Mouse (Mus musculus) heart, embryonic 15.5 days (tissue): Measurements from ENCODE around the gene Trpm8. TPM values are rescaled to one million over a fixed set of nuclear protein-coding genes. Genes with fewer than 3 reads are reported as not detected.
A peak's percentile ranks its signal among the peaks of the same experiment; 100 is the strongest.

Source experiments
- ATAC-seq: fragments of 200-750 bp; cut with Nextera tagmentation; replicated peaks from 2 replicates; pipeline ENCODE4 v1.8.0; 2017; ENCODE audit warnings: low read depth, moderate TSS enrichment; ENCODE audit not compliant: insufficient number of reproducible peaks, insufficient read depth, low FRiP score
- H3K27ac ChIP-seq: fragments of 300-500 bp; sonication (generic); 2 replicates; pipeline ENCODE4 v1.5.1; 2015; ENCODE audit warnings: mild to moderate bottlenecking, inconsistent platforms
- H3K27me3 ChIP-seq: fragments of 300-500 bp; sonication (generic); 2 replicates; pipeline ENCODE4 v1.6.1; 2015; ENCODE audit warnings: inconsistent platforms
- H3K36me3 ChIP-seq: fragments of 300-500 bp; sonication (generic); 2 replicates; pipeline ENCODE4 v1.6.1; 2015; ENCODE audit warnings: mild to moderate bottlenecking, inconsistent platforms
- H3K4me1 ChIP-seq: fragments of 300-500 bp; sonication (generic); replicated peaks from 2 replicates; pipeline ENCODE4 v1.6.1; 2015; ENCODE audit warnings: inconsistent platforms
- H3K4me2 ChIP-seq: fragments of 300-500 bp; sonication (generic); 2 replicates; pipeline ENCODE4 v1.6.1; 2015; ENCODE audit warnings: inconsistent platforms, mild to moderate bottlenecking, moderate library complexity
- H3K4me3 ChIP-seq: fragments of 300-500 bp; sonication (generic); 2 replicates; pipeline ENCODE4 v1.5.1; 2015; ENCODE audit warnings: mild to moderate bottlenecking, inconsistent platforms
- H3K9ac ChIP-seq: fragments of 300-500 bp; sonication (generic); 2 replicates; pipeline ENCODE4 v1.6.1; 2015; ENCODE audit warnings: mild to moderate bottlenecking, inconsistent platforms
- H3K9me3 ChIP-seq: fragments of 300-500 bp; sonication (generic); replicated peaks from 2 replicates; pipeline ENCODE4 v1.6.1; 2016; ENCODE audit warnings: inconsistent platforms
- WGBS: fragments of 180-500 bp; shearing (Covaris S2); methylation state at CpG from one replicate; pipeline ENCODE4 v1.1.7; 2015; ENCODE audit warnings: mixed read lengths; 5-methylcytosine and 5-hydroxymethylcytosine counted together
- polyA plus RNA-seq: library from polyadenylated mRNA; unstranded; fragments of >200 nt; fragmentation: Nextera tagmentation; extraction: Ambion mirVana; gene quantifications from 2 replicates; pipeline ENCODE4 v1.2.1, GENCODE M21; 2015

The Trpm8 gene
- polyA plus RNA-seq, 1 experiment from 2014 or later: not detected

- peak overlapping the region; percentile 50 for H3K4me3 ChIP-seq
- peak overlapping the region; percentile 60 for H3K4me2 ChIP-seq
- no peaks in the 10 kb centered on the region for H3K9me3 ChIP-seq
- H3K4me1 ChIP-seq: peaks cover 24% of the 10 kb centered on the region
- H3K36me3 ChIP-seq: peaks cover 16% of the 10 kb centered on the region
- ATAC-seq: no peak
- peak overlapping the region; percentile 79 for H3K27ac ChIP-seq
- 64% methylated on average over 18 of the region's 18 CpGs for WGBS
- H3K9ac ChIP-seq: peak overlapping the region; percentile 67
- H3K27me3 ChIP-seq: no peaks in the 10 kb centered on the region
These were observed 504 bp downstream of the Trpm8 start for GRCm38 (mm10) chr1:88277818-88278511.

- Histone ChIP-seq H3K4me1 (peaks cover 24% of the 10 kb centered on the region), H3K9me3 (no peaks in the 10 kb centered on the region), H3K27me3 (no peaks in the 10 kb centered on the region), H3K4me3 (no peak overlapping the region), H3K27ac (no peak overlapping the region), H3K36me3 (peaks cover 4% of the 10 kb centered on the region), H3K4me2 (no peak overlapping the region), H3K9ac (no peak overlapping the region)
- ATAC-seq: no peak
- WGBS: 53% methylated on average over 9 of the region's 9 CpGs
These were observed 1.9 kb downstream of the Trpm8 start for GRCm38 (mm10) chr1:88279111-88280005.

GRCm38 (mm10) chr1:88280006-88280690 is 2.7 kb downstream of the Trpm8 start:
- peaks cover 6% of the 10 kb centered on the region; the same call in 1 of the 2 replicates for H3K9me3 ChIP-seq
- H3K4me3 ChIP-seq: no peak overlapping the region
- ATAC-seq: no peak
- peaks cover 23% of the 10 kb centered on the region for H3K4me1 ChIP-seq
- H3K27ac ChIP-seq: no peak overlapping the region
- H3K9ac ChIP-seq: no peak overlapping the region
- 65% methylated on average over 15 of the region's 15 CpGs for WGBS
- H3K36me3 ChIP-seq: no peaks in the 10 kb centered on the region
- H3K4me2 ChIP-seq: no peak overlapping the region
- no peaks in the 10 kb centered on the region for H3K27me3 ChIP-seq

DNA sequence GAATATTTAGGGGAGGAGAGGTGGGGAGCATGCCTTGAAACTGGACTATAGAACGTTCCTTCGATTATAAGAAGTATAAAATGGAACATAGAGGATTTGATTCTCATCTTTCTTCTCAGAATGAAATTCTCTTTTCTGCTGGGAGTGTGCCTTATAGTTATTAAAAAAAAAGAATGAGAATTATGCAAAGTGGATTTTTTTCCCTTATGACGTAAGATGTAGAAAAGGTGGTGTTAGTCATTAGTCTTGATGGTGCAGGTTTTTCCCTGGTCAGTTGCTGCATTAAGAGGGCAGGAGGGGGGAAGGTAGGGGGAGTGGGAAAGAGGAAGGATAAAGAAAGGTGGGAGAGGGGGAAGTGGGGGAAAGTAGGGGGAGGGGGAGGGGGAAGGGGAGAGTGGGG is 4.8 kb downstream of the Trpm8 start:
- Histone ChIP-seq H3K4me1 (0 out of 2 replicates have a peak, but pooled peaks cover 5% of the 10 kb centered on the region), H3K4me2 (no peak overlapping the region), H3K4me3 (no peak overlapping the region), H3K36me3 (no peaks in the 10 kb centered on the region), H3K27ac (no peak overlapping the region), H3K9ac (no peak overlapping the region), H3K27me3 (no peaks in the 10 kb centered on the region), H3K9me3 (peaks cover 6% of the 10 kb centered on the region; the same call in 1 of the 2 replicates)
- WGBS: 56% methylated on average over 3 of the region's 3 CpGs
- ATAC-seq: no peak

DNA sequence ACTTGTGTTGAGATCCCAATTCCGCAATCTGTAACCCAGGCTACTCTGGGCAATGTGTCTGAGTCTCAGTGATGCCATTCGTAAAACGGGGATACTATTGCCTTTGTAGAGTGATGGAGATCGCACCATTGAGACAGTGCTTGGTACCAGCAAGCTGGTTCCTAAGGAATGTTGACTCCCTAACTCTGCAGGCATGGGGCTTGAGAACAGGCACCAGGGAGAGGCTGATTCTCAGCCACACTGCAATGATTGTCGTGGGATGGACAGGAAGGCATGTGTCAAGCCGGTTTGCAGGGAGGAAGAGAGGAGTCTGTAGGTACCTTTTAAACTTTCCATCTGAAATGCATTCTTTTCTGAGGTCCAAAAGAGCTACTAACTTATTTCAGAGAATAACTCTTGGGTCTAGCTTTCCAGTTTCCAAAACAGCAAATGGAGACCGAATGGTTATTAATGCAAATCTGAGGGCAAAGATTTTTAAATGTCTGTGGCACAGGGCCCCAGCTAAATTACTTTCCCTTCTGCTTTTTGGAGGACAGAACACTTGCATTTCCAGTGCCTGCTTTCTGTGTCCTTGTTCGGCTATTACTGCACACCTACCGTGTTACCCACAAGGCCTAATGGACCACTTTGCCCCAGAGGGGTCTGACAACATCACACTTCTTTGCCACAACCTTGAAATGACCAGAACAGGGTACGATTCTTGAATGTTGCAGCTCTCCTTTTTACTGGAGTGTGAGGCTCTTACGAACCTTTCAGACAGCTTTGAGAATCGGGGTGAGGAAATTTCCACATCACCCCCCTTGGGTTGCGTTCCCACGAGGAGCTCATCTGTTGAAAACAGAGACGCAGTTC is 6.1 kb downstream of the Trpm8 start:
- no peaks in the 10 kb centered on the region for H3K36me3 ChIP-seq
- peaks cover 6% of the 10 kb centered on the region; the same call in 1 of the 2 replicates for H3K9me3 ChIP-seq
- H3K27me3 ChIP-seq: no peaks in the 10 kb centered on the region
- no peaks in the 10 kb centered on the region for H3K4me1 ChIP-seq
- H3K4me3 ChIP-seq: no peak overlapping the region
- WGBS: 72% methylated on average over 15 of the region's 15 CpGs
- ATAC-seq: no peak
- H3K4me2 ChIP-seq: no peak overlapping the region
- H3K9ac ChIP-seq: no peak overlapping the region
- H3K27ac ChIP-seq: no peak overlapping the region

DNA sequence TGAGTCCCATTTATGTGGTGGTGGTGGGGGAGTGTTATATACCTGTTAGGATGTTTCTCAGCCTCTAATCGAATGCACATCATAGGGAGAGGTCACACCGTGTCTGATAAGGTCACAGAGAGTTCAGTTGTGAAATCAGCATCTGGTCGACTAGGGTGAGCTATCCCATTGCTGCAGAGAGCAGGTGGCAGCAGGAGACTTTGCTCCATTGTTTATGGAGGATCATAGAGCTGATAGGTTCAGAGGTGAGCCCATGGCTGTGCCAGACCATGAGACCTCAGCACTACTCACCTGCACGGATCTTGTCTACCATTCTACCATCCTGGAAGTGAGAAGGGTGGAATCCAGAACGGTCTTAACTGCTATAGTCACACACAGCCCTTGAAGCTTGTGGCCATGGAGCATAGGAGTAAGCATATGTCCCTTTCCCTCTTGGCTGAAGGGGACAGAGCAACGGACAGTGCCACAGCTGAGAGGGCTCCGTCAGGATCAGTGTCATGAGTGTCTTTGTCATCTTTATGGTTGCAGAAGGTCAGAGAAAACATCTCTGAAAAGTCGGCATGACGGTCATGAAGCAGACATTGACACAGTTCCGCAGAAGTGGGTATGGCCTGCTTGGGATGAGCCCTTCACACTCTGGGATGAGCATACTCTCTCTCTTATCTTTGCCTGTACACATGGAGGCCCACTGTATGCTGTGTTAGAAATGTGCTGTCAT is 6.9 kb downstream of the Trpm8 start:
- H3K9ac ChIP-seq: no peak overlapping the region
- WGBS: 54% methylated on average over 10 of the region's 10 CpGs
- ATAC-seq: peak; percentile 6; the same call in 1 of the 2 replicates

DNA sequence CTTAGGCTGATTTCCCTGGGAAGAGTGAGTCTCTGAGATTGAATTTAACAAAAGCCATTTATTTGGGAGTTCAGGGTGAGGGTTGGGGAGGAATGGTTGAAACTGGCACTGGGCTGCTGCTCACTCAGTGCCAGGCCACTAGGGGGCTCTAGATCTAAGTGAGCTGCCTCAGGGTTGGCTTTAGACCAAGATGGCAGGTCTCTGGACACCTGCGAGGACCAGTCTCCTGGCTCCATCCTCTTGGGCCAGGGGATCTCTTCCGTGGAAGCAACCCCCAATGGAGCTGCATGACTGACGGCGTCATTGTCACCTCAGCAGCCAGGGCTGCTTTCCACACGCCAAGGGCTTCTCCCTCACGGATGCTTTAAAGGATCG is 7.5 kb downstream of the Trpm8 start:
- Histone ChIP-seq H3K9me3 (peaks cover 6% of the 10 kb centered on the region; the same call in 1 of the 2 replicates), H3K9ac (no peak overlapping the region), H3K4me1 (no peaks in the 10 kb centered on the region), H3K36me3 (no peaks in the 10 kb centered on the region), H3K4me3 (no peak overlapping the region), H3K4me2 (no peak overlapping the region), H3K27ac (no peak overlapping the region), H3K27me3 (no peaks in the 10 kb centered on the region)
- 59% methylated on average over 7 of the region's 7 CpGs for WGBS
- no peak for ATAC-seq

More for the DNA sequence above, 6.9 kb downstream of the Trpm8 start:
- Histone ChIP-seq H3K4me2 (no peak overlapping the region), H3K27ac (no peak overlapping the region), H3K36me3 (no peaks in the 10 kb centered on the region), H3K27me3 (no peaks in the 10 kb centered on the region), H3K4me3 (no peak overlapping the region), H3K4me1 (no peaks in the 10 kb centered on the region), H3K9me3 (peaks cover 6% of the 10 kb centered on the region; the same call in 1 of the 2 replicates)

DNA sequence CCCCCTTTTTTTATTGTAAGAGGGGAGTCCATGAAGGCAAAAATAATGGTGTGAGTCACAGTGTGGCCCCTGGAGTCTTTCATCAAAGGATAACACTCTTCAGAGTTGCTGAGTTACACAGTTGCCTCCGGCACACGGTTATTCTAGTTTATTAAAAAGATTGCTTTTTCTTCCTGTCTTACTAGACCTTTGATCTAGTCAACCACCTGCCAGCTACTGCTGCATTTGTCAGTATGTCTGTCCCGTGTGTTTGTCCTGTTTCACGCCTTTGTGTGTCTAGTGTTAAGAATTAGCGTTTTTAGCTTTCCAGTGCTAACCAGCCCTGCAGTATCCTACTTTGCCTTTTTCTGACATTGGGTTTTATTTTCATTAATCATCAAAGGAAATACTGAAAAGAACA is 8.2 kb downstream of the Trpm8 start:
- Histone ChIP-seq H3K4me1 (no peaks in the 10 kb centered on the region), H3K36me3 (no peaks in the 10 kb centered on the region), H3K27ac (no peak overlapping the region), H3K9me3 (peaks cover 6% of the 10 kb centered on the region; the same call in 1 of the 2 replicates), H3K9ac (no peak overlapping the region), H3K4me3 (no peak overlapping the region), H3K4me2 (no peak overlapping the region), H3K27me3 (no peaks in the 10 kb centered on the region)
- no peak for ATAC-seq
- 62% methylated on average over 5 of the region's 5 CpGs for WGBS

DNA sequence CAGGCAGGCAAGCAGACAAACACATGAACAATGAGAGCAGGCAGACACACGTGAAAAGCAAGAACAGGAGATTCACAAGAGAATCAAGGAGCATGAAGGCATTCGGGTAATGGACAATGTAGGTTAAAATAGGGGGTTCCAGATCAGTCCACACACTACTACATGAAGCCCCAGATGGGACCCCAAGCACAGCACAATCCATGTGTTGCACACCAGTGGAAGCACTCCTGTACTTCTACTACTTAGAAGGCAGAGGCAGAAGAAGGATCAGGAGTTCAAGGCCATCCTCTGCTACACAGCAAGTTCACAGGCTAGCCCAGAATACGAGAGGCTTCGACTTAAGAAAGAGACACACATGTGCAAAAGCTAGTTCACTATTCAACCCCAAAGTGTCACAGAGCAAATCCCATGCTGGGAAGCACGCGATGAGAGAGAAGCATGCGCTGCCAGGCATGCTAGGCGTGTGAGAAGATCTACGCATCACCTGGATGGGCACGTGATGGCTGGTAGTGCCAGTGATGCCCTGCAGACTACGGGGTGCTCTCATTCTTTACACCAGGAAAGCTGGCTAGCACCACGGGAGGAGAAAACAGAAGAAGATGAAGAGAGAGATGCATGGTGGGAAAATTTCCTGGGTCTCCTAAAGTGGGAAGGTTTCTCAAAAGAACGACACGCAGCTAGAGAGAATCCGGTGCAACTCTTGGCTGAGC is 8.8 kb downstream of the Trpm8 start:
- Histone ChIP-seq H3K9ac (no peak overlapping the region), H3K36me3 (no peaks in the 10 kb centered on the region), H3K27ac (no peak overlapping the region), H3K4me3 (no peak overlapping the region), H3K9me3 (peaks cover 6% of the 10 kb centered on the region; the same call in 1 of the 2 replicates), H3K4me2 (no peak overlapping the region), H3K27me3 (no peaks in the 10 kb centered on the region), H3K4me1 (no peaks in the 10 kb centered on the region)
- no peak for ATAC-seq
- 74% methylated on average over 15 of the region's 15 CpGs for WGBS
